Mouse (Mus musculus): ENCODE measurements at regions not wholly inside any gene's neighbourhood (a gene's known extent, or its start where the extent isn't known, plus 50 kb on each side); places are given as distances from the start of the nearest gene placed in this dataset.
"Not testable (repeated sequence)": the region's sequence is repeated elsewhere in the genome, so short reads cannot be mapped to it uniquely, and the experiment has no call there.

- DNase-seq: not testable (repeated sequence)
Observed at GRCm38 (mm10) chr12:18606126-18606525, 91.8 kb downstream of the 5730507C01Rik start.

GRCm38 (mm10) chr12:18609835-18610234 is 95.5 kb downstream of the 5730507C01Rik start:
- peak; percentile 15 for DNase-seq

GRCm38 (mm10) chr12:18610581-18610980 is 96.3 kb downstream of the 5730507C01Rik start:
- DNase-seq: not testable (repeated sequence)

All from layer of hippocampus, adult 9-11 months (tissue).